Mouse (Mus musculus) heart, embryonic 15.5 days (tissue): ENCODE data around the gene Magi1. TPM values are rescaled to one million over a fixed set of nuclear protein-coding genes. Genes with fewer than 3 reads are reported as not detected.
A peak's percentile ranks its signal among the peaks of the same experiment; 100 is the strongest.

Source experiments
- ATAC-seq: fragments of 200-750 bp; cut with Nextera tagmentation; replicated peaks from 2 replicates; pipeline ENCODE4 v1.8.0; 2017; ENCODE audit warnings: low read depth, moderate TSS enrichment; ENCODE audit not compliant: insufficient number of reproducible peaks, insufficient read depth, low FRiP score
- H3K27ac ChIP-seq: fragments of 300-500 bp; sonication (generic); 2 replicates; pipeline ENCODE4 v1.5.1; 2015; ENCODE audit warnings: mild to moderate bottlenecking, inconsistent platforms
- H3K27me3 ChIP-seq: fragments of 300-500 bp; sonication (generic); 2 replicates; pipeline ENCODE4 v1.6.1; 2015; ENCODE audit warnings: inconsistent platforms
- H3K36me3 ChIP-seq: fragments of 300-500 bp; sonication (generic); 2 replicates; pipeline ENCODE4 v1.6.1; 2015; ENCODE audit warnings: mild to moderate bottlenecking, inconsistent platforms
- H3K4me1 ChIP-seq: fragments of 300-500 bp; sonication (generic); replicated peaks from 2 replicates; pipeline ENCODE4 v1.6.1; 2015; ENCODE audit warnings: inconsistent platforms
- H3K4me2 ChIP-seq: fragments of 300-500 bp; sonication (generic); 2 replicates; pipeline ENCODE4 v1.6.1; 2015; ENCODE audit warnings: inconsistent platforms, mild to moderate bottlenecking, moderate library complexity
- H3K4me3 ChIP-seq: fragments of 300-500 bp; sonication (generic); 2 replicates; pipeline ENCODE4 v1.5.1; 2015; ENCODE audit warnings: mild to moderate bottlenecking, inconsistent platforms
- H3K9ac ChIP-seq: fragments of 300-500 bp; sonication (generic); 2 replicates; pipeline ENCODE4 v1.6.1; 2015; ENCODE audit warnings: mild to moderate bottlenecking, inconsistent platforms
- H3K9me3 ChIP-seq: fragments of 300-500 bp; sonication (generic); replicated peaks from 2 replicates; pipeline ENCODE4 v1.6.1; 2016; ENCODE audit warnings: inconsistent platforms
- WGBS: fragments of 180-500 bp; shearing (Covaris S2); methylation state at CpG from one replicate; pipeline ENCODE4 v1.1.7; 2015; ENCODE audit warnings: mixed read lengths; 5-methylcytosine and 5-hydroxymethylcytosine counted together
- polyA plus RNA-seq: library from polyadenylated mRNA; unstranded; fragments of >200 nt; fragmentation: Nextera tagmentation; extraction: Ambion mirVana; gene quantifications from 2 replicates; pipeline ENCODE4 v1.2.1, GENCODE M21; 2015

Gene Magi1
- polyA plus RNA-seq, 1 experiment from 2014 or later, result 7.5 TPM

DNA sequence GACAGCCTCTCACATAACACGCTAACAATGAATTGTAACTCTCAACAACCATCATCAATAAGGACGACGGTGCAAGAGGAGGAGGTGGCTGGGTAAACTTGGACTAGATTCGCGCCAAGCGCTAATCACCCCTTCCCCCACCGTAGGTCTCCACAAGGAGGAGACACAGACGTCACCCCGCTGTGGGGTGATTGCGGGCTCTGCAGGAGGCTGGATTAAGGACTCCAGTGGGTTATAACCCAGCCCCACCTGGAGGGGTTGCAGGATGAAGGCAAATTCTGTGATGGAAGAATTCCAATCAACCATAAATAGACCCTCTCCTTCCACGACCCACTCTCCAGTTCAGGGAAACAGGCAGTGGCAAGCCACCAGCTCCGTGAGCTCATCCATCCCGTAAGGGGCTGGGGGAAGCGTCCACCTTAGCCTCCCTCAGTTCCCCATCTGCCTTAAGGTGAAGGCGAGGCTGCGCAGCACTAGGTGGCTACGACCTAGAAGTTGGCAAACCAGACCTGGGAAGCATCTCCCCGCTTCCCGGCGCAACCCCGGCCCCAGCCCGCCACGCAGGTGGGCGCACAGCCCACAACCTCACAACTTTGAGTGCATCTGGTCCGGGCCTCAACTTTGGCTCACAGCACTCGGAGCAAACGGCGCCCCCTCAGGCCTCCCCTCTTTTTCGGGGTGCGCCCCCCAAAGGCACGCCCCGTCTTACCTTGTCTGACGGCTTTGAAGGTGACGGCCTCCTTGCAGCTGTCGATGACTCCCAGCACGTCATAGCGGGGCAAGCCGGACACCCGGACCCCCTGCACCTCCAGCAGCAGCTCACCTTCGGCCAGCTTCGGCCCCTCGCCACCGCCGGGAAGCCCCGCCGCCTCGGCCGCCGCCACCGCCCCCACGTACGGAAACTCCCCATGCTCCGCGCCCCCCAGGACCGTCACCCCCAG is 1.1 kb downstream of the Magi1 start:
- H3K4me1 ChIP-seq, result peaks cover 31% of the 10 kb centered on the region
- H3K9ac ChIP-seq, result peak overlapping the region; percentile 83
- H3K9me3 ChIP-seq, result no peaks in the 10 kb centered on the region
- peak overlapping the region; percentile 76 for H3K4me3 ChIP-seq
- no peaks in the 10 kb centered on the region for H3K27me3 ChIP-seq
- ATAC-seq, result no peak
- no peaks in the 10 kb centered on the region for H3K36me3 ChIP-seq
- WGBS, result under 1% methylated on average over 55 of the region's 55 CpGs
- peak overlapping the region; percentile 98 for H3K27ac ChIP-seq
- H3K4me2 ChIP-seq, result peak overlapping the region; percentile 96

DNA sequence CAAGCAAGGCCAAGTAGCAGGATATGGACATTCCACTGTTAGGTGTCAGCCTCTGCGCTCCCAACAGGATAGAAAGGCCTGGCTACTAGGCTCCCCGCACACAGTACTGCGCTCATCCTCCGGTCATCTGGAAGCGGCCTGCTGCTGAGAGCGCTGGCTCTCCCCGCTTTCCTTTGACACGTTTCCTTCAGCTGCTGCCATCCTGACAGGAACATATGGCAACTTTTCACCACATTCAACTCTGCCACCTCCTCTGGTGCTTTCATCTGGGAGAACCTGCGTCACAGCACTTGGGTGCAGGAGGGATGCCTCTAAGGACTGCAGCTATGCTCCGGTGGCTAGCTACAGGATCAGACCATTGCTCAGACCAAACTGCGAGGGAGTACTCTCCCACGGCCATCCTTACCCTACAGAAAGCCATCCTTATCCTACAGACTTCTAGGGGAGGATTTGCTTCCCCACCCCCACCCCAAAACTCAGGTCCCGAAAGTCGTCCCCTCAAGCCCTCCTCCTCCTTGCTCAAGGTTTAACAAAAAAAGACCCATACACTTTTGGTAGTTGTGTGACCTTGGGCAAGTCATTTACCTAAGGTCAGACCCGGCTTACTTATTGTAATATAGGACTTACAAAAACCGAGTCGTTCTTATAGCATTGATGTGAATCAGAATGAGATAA is 2.0 kb downstream of the Magi1 start:
- ATAC-seq, result no peak
- Histone ChIP-seq H3K27me3 (no peaks in the 10 kb centered on the region), H3K9ac (peak overlapping the region; percentile 83), H3K4me3 (peak overlapping the region; percentile 76), H3K4me1 (peaks cover 34% of the 10 kb centered on the region), H3K9me3 (no peaks in the 10 kb centered on the region), H3K36me3 (no peaks in the 10 kb centered on the region), H3K27ac (peak overlapping the region; percentile 98), H3K4me2 (peak overlapping the region; percentile 96)
- 4% methylated on average over 17 of the region's 17 CpGs for WGBS

DNA sequence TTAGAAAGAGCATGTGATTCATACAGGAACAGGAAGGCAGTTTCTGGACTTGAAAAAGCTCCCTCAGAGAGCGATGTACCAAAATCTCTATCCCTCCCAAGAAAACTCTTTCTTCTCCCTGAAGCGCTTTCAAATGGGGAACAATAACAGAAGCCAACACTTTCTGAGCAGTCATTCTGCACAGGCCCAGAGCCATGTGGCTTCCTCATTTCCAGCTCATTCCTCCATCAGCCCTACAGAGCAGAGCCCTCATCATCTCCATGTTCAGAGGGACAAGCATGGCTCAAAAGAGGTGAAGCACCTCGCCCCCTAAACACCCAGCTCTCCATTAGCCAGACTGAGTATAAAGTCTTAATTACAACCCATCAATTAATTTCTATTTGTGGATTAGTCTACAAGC is 9.8 kb downstream of the Magi1 start:
- H3K27me3 ChIP-seq, result no peaks in the 10 kb centered on the region
- H3K4me3 ChIP-seq, result no peak overlapping the region
- H3K9ac ChIP-seq, result no peak overlapping the region
- H3K36me3 ChIP-seq, result no peaks in the 10 kb centered on the region
- H3K9me3 ChIP-seq, result no peaks in the 10 kb centered on the region
- H3K27ac ChIP-seq, result no peak overlapping the region
- 89% methylated on average over 3 of the region's 3 CpGs for WGBS
- no peak overlapping the region for H3K4me2 ChIP-seq
- H3K4me1 ChIP-seq, result peaks cover 35% of the 10 kb centered on the region
- no peak for ATAC-seq

DNA sequence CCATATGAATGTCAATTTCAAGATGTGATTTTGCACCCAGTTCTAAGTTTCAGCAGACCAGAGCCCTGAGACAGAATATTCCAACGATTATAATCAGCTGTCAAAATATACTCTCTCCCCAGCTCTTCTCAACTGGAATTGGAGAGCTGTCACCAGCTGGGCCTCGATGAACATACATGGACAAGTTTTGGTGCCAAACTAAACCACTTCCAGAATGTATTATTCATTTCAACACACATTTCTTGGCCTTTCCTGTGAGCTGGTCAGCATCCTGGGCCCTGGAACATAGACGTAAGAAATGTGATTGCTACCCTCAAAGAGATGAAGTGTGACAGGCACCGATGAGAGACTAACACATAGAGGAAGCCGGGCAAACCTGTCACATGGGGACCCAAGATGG is 13.7 kb downstream of the Magi1 start:
- no peak overlapping the region for H3K4me3 ChIP-seq
- H3K27ac ChIP-seq, result no peak overlapping the region
- H3K27me3 ChIP-seq, result no peaks in the 10 kb centered on the region
- WGBS, result 58% methylated on average over 5 of the region's 5 CpGs
- no peak overlapping the region for H3K4me2 ChIP-seq
- no peaks in the 10 kb centered on the region for H3K9me3 ChIP-seq
- no peak overlapping the region for H3K9ac ChIP-seq
- peaks cover 36% of the 10 kb centered on the region for H3K4me1 ChIP-seq
- no peak for ATAC-seq
- no peaks in the 10 kb centered on the region for H3K36me3 ChIP-seq

DNA sequence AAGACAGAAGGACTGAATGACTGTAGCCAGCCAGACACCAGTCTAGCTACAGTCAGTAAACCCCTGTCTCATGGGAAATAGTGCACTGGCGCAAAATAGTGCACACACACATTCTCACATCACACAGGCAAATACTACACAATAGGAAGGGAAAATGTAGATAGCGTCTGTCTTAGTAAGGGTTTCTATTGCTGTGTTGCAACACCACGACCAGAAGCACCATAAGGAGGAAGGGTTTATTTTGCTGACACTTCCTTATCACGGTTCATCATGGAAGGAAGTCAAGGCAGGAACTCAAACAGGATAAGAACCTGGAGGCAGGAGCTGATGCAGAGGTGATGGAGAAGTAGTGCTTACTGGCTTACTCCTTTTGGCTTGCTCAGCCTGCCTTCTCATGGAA is 14.5 kb downstream of the Magi1 start:
- Histone ChIP-seq H3K9ac (no peak overlapping the region), H3K27ac (no peak overlapping the region), H3K4me2 (no peak overlapping the region), H3K36me3 (no peaks in the 10 kb centered on the region), H3K4me3 (no peak overlapping the region), H3K4me1 (peaks cover 43% of the 10 kb centered on the region), H3K9me3 (no peaks in the 10 kb centered on the region), H3K27me3 (no peaks in the 10 kb centered on the region)
- WGBS, result 54% methylated on average over 4 of the region's 4 CpGs
- ATAC-seq, result no peak

DNA sequence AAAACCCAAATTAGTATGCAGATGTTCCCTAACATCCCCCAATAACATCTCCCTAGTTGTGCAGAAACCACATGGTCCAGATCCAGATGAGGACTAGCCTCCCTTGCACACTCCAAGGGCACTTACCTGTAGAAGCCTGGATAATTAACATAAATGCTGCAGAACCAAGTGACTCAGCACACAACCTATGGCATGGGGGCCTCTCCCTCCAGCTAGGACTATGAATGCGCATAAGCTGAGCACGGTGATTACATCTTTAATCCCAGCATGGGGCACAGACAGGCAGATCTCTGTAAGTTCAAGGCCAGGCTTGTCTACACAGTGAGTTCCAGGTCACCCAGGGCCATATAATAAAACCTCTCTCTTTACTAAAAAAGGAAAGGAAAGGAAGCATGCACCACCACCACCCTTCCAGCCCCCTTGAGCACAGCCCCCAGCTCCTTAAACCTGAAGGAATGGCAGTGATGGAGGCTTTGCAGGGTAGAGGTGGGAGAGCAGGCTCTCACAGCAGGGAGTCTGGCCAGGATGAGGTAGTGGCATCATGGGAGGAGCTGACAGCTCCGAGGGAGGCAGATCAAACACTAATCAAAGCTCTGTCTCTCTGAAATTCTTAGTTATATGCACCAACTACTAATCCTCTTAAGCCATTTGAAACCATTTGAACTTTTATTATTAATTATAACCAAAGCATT is 18.3 kb downstream of the Magi1 start:
- Histone ChIP-seq H3K9ac (no peak overlapping the region), H3K27ac (no peak overlapping the region), H3K4me3 (no peak overlapping the region), H3K9me3 (no peaks in the 10 kb centered on the region), H3K4me2 (no peak overlapping the region), H3K4me1 (peaks cover 44% of the 10 kb centered on the region), H3K27me3 (no peaks in the 10 kb centered on the region), H3K36me3 (no peaks in the 10 kb centered on the region)
- ATAC-seq, result no peak
- 58% methylated on average over 3 of the region's 3 CpGs for WGBS

DNA sequence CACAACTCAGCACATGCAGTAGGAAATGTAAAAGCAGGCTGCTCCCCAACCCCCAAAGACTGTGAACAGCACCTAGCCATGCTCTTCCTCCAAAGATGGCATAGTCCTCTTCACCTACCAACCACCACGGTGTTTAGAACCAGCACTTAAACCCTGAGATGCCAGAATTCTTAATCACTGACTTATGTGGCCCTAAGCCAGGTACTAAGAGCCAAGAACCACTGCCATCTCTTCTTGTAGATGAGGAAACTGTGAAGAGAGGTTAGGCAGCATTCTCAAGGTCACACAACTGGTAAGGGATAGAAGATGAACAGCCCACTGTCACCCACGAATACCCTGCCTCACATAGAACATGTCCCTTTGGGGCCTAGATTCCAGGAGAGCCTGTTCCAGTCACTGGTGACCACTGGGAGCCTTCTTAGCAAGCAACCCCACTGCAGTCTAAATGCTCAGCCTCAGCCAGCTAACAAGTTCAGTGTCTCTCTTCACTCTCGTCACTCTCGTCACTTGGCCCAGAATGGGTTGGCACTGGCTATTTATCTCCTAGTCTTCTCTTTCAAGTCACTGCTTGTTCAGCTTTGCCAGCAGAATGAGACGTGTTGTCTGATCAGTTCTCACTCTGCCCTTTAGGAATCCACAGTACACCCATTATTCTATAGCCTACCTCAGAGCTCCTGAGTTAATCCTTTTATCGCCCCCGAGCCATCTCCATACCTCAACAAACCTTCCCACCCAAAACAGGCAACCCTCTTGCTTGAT is 19.4 kb downstream of the Magi1 start:
- Histone ChIP-seq H3K27me3 (no peaks in the 10 kb centered on the region), H3K4me3 (no peak overlapping the region), H3K9me3 (no peaks in the 10 kb centered on the region), H3K4me2 (no peak overlapping the region), H3K9ac (no peak overlapping the region), H3K27ac (no peak overlapping the region), H3K4me1 (peaks cover 38% of the 10 kb centered on the region), H3K36me3 (no peaks in the 10 kb centered on the region)
- 59% methylated on average over 7 of the region's 7 CpGs for WGBS
- no peak for ATAC-seq

DNA sequence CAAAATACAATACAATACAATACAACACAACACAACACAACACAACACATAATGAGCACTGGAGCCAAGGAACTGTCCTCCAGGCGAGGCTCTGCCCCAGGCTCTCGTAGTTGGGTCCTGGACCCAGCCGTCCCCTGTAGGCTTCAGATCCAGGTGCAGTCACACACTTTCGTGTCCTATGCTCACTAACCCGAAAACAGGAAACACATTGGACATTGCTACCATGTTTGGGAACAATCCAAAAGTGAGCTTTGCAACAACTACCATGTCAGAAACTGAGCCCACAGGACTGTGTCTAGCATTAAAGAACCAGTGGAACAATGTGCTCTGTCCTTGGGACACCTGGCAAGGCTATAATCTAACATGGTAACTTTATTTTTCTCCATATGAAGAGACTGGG is 22.9 kb downstream of the Magi1 start:
- 84% methylated on average over 5 of the region's 5 CpGs for WGBS
- H3K9me3 ChIP-seq, result no peaks in the 10 kb centered on the region
- no peaks in the 10 kb centered on the region for H3K27me3 ChIP-seq
- H3K36me3 ChIP-seq, result no peaks in the 10 kb centered on the region
- no peak overlapping the region for H3K4me3 ChIP-seq
- no peak overlapping the region for H3K27ac ChIP-seq
- H3K4me2 ChIP-seq, result no peak overlapping the region
- no peak for ATAC-seq
- no peak overlapping the region for H3K9ac ChIP-seq
- peaks cover 51% of the 10 kb centered on the region for H3K4me1 ChIP-seq

DNA sequence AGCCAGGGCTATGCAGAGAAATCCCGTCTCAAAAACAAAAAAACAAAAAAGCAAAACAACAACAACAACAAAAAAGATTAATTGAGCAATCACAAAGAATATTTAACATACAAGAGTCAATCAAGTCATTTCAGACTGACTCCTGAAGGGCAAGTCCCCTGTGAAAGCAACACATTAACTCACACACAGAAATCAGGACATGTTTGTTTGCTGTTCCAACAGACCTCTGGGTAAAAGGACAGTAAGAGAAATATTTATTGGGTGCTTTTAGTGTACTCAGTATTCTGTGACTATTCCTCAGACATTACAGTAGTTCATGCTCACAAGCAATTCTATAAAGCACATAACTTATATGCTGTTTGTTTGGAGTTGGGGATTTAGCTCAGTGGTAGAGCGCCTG is 23.7 kb downstream of the Magi1 start:
- Histone ChIP-seq H3K9me3 (no peaks in the 10 kb centered on the region), H3K27ac (no peak overlapping the region), H3K4me1 (peaks cover 50% of the 10 kb centered on the region), H3K27me3 (no peaks in the 10 kb centered on the region), H3K4me2 (no peak overlapping the region), H3K4me3 (no peak overlapping the region), H3K9ac (no peak overlapping the region), H3K36me3 (no peaks in the 10 kb centered on the region)
- whole genome bisulfite sequencing, result 89% methylated on average over 2 of the region's 2 CpGs
- ATAC-seq, result no peak

DNA sequence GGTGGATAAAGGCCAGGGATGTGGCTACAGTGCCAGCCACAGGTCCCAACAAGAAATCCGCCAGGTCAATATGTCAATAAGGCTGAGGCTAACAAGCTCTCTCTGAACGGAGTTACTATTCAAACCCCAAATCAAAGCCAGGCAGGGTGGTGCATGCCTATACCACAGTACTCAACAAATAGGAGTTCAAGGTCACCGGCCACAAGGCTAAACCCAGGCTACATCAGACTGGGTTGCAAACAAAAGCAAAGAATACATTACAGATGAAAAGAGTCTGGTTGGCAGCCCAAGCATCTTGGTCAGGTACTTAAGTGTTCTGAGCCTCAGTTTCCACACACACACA is 25.9 kb downstream of the Magi1 start:
- no peak for ATAC-seq
- peaks cover 44% of the 10 kb centered on the region for H3K4me1 ChIP-seq

More for the DNA sequence above, 25.9 kb downstream of the Magi1 start:
- WGBS, result 93% methylated on average over 3 of the region's 3 CpGs
- Histone ChIP-seq H3K36me3 (no peaks in the 10 kb centered on the region), H3K4me2 (no peak overlapping the region), H3K9ac (no peak overlapping the region), H3K27me3 (no peaks in the 10 kb centered on the region), H3K4me3 (no peak overlapping the region), H3K9me3 (no peaks in the 10 kb centered on the region), H3K27ac (no peak overlapping the region)
